Mouse (Mus musculus) CD4-positive naive resting alpha-beta T cell, adult 57 days (primary cell): Measurements from ENCODE around the gene Tcp1. TPM values are rescaled to one million over a fixed set of nuclear protein-coding genes. Genes with fewer than 3 reads are reported as not detected.

ENCODE experiments used
- total RNA-seq: library from RNA; stranded (reverse); gene quantifications from one replicate; pipeline ENCODE4 v1.2.4, GENCODE M21; 2023

Tcp1 gene
- total RNA-seq, result 181 TPM

GRCm38 (mm10) chr17:12915488-12915880, at the start of gene Tcp1:
TSS of gene Tcp1 (plus strand) at chr17:12915701.

GRCm38 (mm10) chr17:12868043-12868442, 47.5 kb upstream of the Tcp1 start, which contains the start of gene Mas1:
TSS of gene Mas1 (minus strand) at chr17:12868143.

GRCm38 (mm10) chr17:12875734-12876133, 39.8 kb upstream of the Tcp1 start, which contains the start of gene Mrgprh:
TSS of gene Mrgprh (plus strand) at chr17:12876034.

GRCm38 (mm10) chr17:12909361-12910280, 5.9 kb upstream of the Tcp1 start, which contains the start of gene Pnldc1:
TSS of gene Pnldc1 (minus strand) at chr17:12910230.

GRCm38 (mm10) chr17:12915881-12916583, 531 bp downstream of the Tcp1 start, which contains the start of gene Mrpl18:
TSS of gene Mrpl18 (minus strand) at chr17:12916345.

GRCm38 (mm10) chr17:12940151-12940805, 24.8 kb downstream of the Tcp1 start, which contains the start of gene Acat3:
TSS of gene Acat3 (minus strand) at chr17:12940600.

GRCm38 (mm10) chr17:12960331-12960873, 44.9 kb downstream of the Tcp1 start, which contains the start of gene Acat2:
TSS of gene Acat2 (minus strand) at chr17:12960747.

Other genes with a start within 250 kb of the Tcp1 start
- gene Slc22a1, start 239.9 kb upstream of the Tcp1 start, total RNA-seq, result not detected
- 41.2 TPM for gene Igf2r, start 146.0 kb upstream of the Tcp1 start, total RNA-seq
- gene Mas1, start 47.6 kb upstream of the Tcp1 start, total RNA-seq, result not detected
- gene Mrgprh, start 39.7 kb upstream of the Tcp1 start, total RNA-seq, result not detected
- 3.3 TPM for gene Pnldc1, start 5.5 kb upstream of the Tcp1 start, total RNA-seq
- gene Mrpl18, start 644 bp downstream of the Tcp1 start, total RNA-seq, result 46.6 TPM
- 0.50 TPM for gene Acat3, start 24.9 kb downstream of the Tcp1 start, total RNA-seq
- gene Acat2, start 45.0 kb downstream of the Tcp1 start, total RNA-seq, result 23.7 TPM
- gene Wtap, start 78.5 kb downstream of the Tcp1 start, total RNA-seq, result 114 TPM
- 62.5 TPM for gene Sod2, start 91.1 kb downstream of the Tcp1 start, total RNA-seq
- not detected for gene Gpr31b, start 136.6 kb downstream of the Tcp1 start, total RNA-seq
- not detected for gene Tcp10b, start 145.4 kb downstream of the Tcp1 start, total RNA-seq
- not detected for gene Unc93a, start 216.1 kb downstream of the Tcp1 start, total RNA-seq